Mouse (Mus musculus): ENCODE measurements at regions not wholly inside any gene's neighbourhood (a gene's known extent, or its start where the extent isn't known, plus 50 kb on each side); places are given as distances from the start of the nearest gene placed in this dataset.

DNA sequence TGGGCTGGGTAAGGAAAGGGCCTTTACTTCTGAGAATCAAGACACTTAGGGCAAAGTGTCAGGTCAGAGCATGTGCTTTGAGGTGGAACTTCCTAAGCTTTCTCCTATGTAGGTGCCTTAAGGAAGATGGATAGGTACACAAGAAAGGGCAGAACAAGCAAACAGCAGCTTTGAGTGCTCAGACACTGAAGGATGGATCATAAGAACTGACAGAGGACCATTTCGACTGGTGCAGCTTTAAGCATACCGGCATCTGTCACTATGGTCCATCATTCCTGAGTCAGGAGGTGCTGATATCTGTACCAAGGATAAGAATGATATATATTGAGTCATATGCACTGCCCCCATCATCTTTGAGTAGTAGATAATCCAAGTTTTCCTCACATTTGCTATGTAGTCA lies 430.2 kb upstream of the Klhl29 start:
- Histone ChIP-seq H3K4me2 (replicated peaks; ENCODE audit: low read depth) (no peak overlapping the region), H3K4me1 (replicated peaks; ENCODE audit: control insufficient read depth, insufficient read depth) (0 out of 2 replicates have a peak, but pooled peaks cover 3% of the 10 kb centered on the region), H3K9ac (ENCODE audit: low read length) (no peak overlapping the region), H3K27me3 (ENCODE audit: control insufficient read depth, insufficient read depth, low read length) (no peaks in the 10 kb centered on the region), H3K36me3 (ENCODE audit: control insufficient read depth, insufficient read depth, low read length) (no peaks in the 10 kb centered on the region), H3K27ac (replicated peaks) (no peak overlapping the region), H3K4me3 (ENCODE audit: low read depth, low read length) (no peak overlapping the region), H3K9me3 (ENCODE audit: control insufficient read depth, low read length) (no peaks in the 10 kb centered on the region)
- 77% methylated on average over 2 of the region's 2 CpGs for WGBS
- DNase-seq (ENCODE audit: low spot score) = no peak
- no peak for TF ChIP-seq EP300 (optimal IDR thresholded peaks at IDR 0.05)
- TF ChIP-seq CTCF (IDR thresholded peaks at IDR 0.05; ENCODE audit: low read depth) = no peak
- no peak for ATAC-seq (ENCODE audit: low FRiP score, low TSS enrichment)

DNA sequence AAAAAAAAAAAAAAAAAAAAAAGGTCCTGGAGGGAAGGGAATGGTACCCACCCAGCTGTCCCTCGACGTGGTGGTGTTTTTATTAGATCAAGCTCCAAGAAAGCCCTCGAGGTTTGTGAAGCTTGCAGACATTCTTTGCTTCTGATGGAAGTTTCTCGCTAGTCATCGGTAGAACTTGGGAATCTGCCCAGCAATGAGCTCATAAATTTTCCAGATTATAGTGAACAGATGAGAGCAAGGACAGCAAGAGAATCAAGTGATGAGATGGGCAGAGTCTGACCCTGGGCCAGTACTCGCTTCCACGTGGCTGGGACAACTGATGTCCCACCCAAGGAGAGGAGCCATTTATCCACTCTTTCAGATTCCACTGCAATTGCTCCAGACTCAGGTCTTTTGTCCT lies 417.6 kb upstream of the Klhl29 start:
- Histone ChIP-seq H3K36me3 (ENCODE audit: control insufficient read depth, insufficient read depth, low read length) (no peaks in the 10 kb centered on the region), H3K4me1 (replicated peaks; ENCODE audit: control insufficient read depth, insufficient read depth) (no peaks in the 10 kb centered on the region), H3K27me3 (ENCODE audit: control insufficient read depth, insufficient read depth, low read length) (no peaks in the 10 kb centered on the region), H3K9ac (ENCODE audit: low read length) (no peak overlapping the region), H3K4me2 (replicated peaks; ENCODE audit: low read depth) (no peak overlapping the region), H3K27ac (replicated peaks) (no peak overlapping the region), H3K4me3 (ENCODE audit: low read depth, low read length) (no peak overlapping the region), H3K9me3 (ENCODE audit: control insufficient read depth, low read length) (no peaks in the 10 kb centered on the region)
- ATAC-seq (ENCODE audit: low FRiP score, low TSS enrichment) (no peak), DNase-seq (ENCODE audit: low spot score) (no peak)
- TF ChIP-seq CTCF (IDR thresholded peaks at IDR 0.05; ENCODE audit: low read depth) (no peak), EP300 (optimal IDR thresholded peaks at IDR 0.05) (no peak)
- 37% methylated on average over 7 of the region's 7 CpGs for WGBS

DNA sequence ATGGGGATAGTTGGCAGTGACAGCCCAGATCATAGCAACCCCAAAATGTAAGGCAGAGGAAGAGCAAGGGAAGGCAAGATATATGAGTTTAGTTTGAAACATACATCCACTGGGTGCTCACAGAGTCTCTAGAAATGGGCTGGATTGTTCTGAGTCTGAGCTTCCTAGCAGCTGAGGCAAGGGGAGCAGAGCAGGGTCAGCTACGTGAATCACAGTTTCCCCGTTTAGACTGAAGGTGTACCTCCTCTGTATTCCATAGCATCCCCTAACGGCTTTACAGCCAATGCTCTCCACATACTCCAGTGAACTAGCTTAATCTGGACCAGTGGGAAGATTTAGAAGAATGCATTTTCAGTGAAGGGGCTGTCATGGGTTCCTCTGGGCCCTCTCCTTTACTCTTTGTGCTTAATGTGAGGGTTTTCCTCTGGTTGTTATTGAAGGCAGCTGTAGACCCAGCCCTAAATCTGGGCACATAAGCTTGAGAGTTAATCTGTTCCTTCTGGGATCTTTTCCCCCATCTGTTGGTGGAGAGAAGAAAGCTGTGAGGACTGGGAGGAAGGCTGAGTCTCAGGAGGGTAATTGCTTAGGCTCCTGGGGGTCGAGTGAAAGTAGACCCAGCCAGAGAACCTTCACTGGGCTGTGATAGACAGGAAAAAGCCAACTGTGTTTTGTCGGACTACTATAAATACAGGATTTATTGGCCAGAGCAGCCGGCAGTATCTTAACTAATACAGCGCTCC lies 411.8 kb upstream of the Klhl29 start:
- no peaks in the 10 kb centered on the region for H3K27me3 ChIP-seq (ENCODE audit: control insufficient read depth, insufficient read depth, low read length)
- peak; percentile 4 for DNase-seq (ENCODE audit: low spot score)
- TF ChIP-seq CTCF (IDR thresholded peaks at IDR 0.05; ENCODE audit: low read depth) (peak; percentile 10; the same call in 1 of the 2 replicates), EP300 (optimal IDR thresholded peaks at IDR 0.05) (no peak)
- H3K36me3 ChIP-seq (ENCODE audit: control insufficient read depth, insufficient read depth, low read length) = no peaks in the 10 kb centered on the region
- H3K9me3 ChIP-seq (ENCODE audit: control insufficient read depth, low read length) = no peaks in the 10 kb centered on the region
- ATAC-seq (ENCODE audit: low FRiP score, low TSS enrichment) = no peak
- no peak overlapping the region for H3K4me2 ChIP-seq (replicated peaks; ENCODE audit: low read depth)
- H3K9ac ChIP-seq (ENCODE audit: low read length) = no peak overlapping the region
- H3K27ac ChIP-seq (replicated peaks) = no peak overlapping the region
- WGBS = 54% methylated on average over 7 of the region's 7 CpGs
- no peaks in the 10 kb centered on the region for H3K4me1 ChIP-seq (replicated peaks; ENCODE audit: control insufficient read depth, insufficient read depth)
- H3K4me3 ChIP-seq (ENCODE audit: low read depth, low read length) = no peak overlapping the region

DNA sequence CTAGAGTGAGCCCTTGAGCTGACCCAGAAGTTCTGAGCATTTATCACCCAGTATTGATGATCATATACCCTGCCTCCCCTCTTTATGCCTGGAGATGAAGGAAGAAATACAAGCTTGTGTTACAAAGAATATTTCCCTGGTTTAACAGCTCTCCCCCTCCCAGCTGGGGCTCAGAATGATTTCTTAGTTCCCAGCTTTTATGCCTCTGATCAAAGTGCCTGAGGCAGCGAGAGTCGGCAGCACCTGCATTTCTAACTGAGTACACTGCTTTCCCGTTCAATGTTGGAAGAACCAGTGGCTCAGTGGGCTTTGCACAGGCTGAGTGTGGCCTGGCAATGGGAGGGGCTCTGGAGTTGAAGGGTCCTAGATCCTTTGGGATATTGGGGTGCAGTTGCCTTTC lies 405.8 kb upstream of the Klhl29 start:
- DNase-seq (ENCODE audit: low spot score) (peak; percentile 5), ATAC-seq (ENCODE audit: low FRiP score, low TSS enrichment) (no peak)
- TF ChIP-seq CTCF (IDR thresholded peaks at IDR 0.05; ENCODE audit: low read depth) = no peak
- TF ChIP-seq EP300 (optimal IDR thresholded peaks at IDR 0.05) = no peak
- Histone ChIP-seq H3K4me2 (replicated peaks; ENCODE audit: low read depth) (no peak overlapping the region), H3K9me3 (ENCODE audit: control insufficient read depth, low read length) (no peaks in the 10 kb centered on the region), H3K4me1 (replicated peaks; ENCODE audit: control insufficient read depth, insufficient read depth) (no peaks in the 10 kb centered on the region), H3K4me3 (ENCODE audit: low read depth, low read length) (no peak overlapping the region), H3K36me3 (ENCODE audit: control insufficient read depth, insufficient read depth, low read length) (no peaks in the 10 kb centered on the region), H3K9ac (ENCODE audit: low read length) (no peak overlapping the region), H3K27me3 (ENCODE audit: control insufficient read depth, insufficient read depth, low read length) (no peaks in the 10 kb centered on the region), H3K27ac (replicated peaks) (no peak overlapping the region)
- WGBS = 70% methylated on average over 3 of the region's 3 CpGs

DNA sequence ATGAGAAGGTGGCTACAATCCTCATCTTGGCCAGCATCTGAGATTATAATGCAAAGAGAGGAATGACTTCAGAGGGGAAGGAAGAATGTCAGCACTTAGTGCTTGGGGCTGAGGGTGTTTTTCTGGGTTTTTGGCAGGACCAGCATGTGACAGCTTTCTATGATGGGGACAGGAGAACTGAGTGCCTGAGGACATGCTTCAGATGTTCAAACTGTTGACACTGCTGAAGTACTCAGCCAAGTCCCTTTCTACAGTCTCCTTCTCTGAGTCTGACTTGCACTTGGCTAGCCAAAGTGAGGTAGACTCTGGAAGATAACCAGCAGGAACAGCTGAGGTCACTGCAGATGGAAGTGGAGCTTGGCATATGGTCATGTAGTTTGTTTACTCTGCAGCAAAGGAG lies 402.1 kb upstream of the Klhl29 start:
- Histone ChIP-seq H3K36me3 (ENCODE audit: control insufficient read depth, insufficient read depth, low read length) (no peaks in the 10 kb centered on the region), H3K9me3 (ENCODE audit: control insufficient read depth, low read length) (no peaks in the 10 kb centered on the region), H3K27me3 (ENCODE audit: control insufficient read depth, insufficient read depth, low read length) (no peaks in the 10 kb centered on the region), H3K4me1 (replicated peaks; ENCODE audit: control insufficient read depth, insufficient read depth) (no peaks in the 10 kb centered on the region), H3K4me2 (replicated peaks; ENCODE audit: low read depth) (no peak overlapping the region), H3K9ac (ENCODE audit: low read length) (no peak overlapping the region), H3K27ac (replicated peaks) (no peak overlapping the region), H3K4me3 (ENCODE audit: low read depth, low read length) (no peak overlapping the region)
- ATAC-seq (ENCODE audit: low FRiP score, low TSS enrichment) = no peak
- TF ChIP-seq CTCF (IDR thresholded peaks at IDR 0.05; ENCODE audit: low read depth) (no peak), EP300 (optimal IDR thresholded peaks at IDR 0.05) (no peak)
- DNase-seq (ENCODE audit: low spot score) = peak; percentile 8

DNA sequence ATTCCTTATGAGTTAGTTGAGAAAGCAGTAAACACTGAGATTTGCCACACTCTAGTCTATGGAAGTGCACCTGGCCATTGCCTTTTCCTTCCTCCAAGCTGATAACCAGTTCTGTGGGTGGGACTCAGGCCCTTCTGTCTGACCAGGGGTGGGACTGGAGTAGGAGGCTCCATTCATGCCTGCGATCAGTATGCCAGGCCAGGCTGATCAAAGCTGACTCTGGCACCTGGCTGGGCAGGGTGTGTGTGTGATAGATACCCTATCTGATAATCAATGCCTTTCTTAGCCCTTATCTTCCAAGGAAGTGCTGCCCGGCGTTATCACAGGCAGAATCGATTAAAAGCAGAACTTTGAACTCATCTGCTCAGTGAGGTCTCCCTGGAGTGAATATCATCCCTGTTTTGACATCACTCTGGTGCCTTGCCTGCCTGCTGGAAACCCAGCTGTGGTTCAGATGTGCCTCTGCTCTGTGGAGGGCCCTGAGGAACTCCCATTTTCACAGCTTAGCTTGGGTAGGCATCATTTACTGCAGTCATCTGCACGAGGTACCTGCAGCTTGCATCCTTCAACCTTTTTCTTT lies 396.0 kb upstream of the Klhl29 start:
- Histone ChIP-seq H3K27ac (replicated peaks) (no peak overlapping the region), H3K27me3 (ENCODE audit: control insufficient read depth, insufficient read depth, low read length) (no peaks in the 10 kb centered on the region), H3K4me2 (replicated peaks; ENCODE audit: low read depth) (no peak overlapping the region), H3K4me1 (replicated peaks; ENCODE audit: control insufficient read depth, insufficient read depth) (no peaks in the 10 kb centered on the region), H3K9me3 (ENCODE audit: control insufficient read depth, low read length) (no peaks in the 10 kb centered on the region), H3K4me3 (ENCODE audit: low read depth, low read length) (no peak overlapping the region), H3K9ac (ENCODE audit: low read length) (no peak overlapping the region), H3K36me3 (ENCODE audit: control insufficient read depth, insufficient read depth, low read length) (no peaks in the 10 kb centered on the region)
- ATAC-seq (ENCODE audit: low FRiP score, low TSS enrichment) = 0 out of 2 replicates have a peak, but pooled peaks have one; percentile 15
- no peak for DNase-seq (ENCODE audit: low spot score)
- no peak for TF ChIP-seq CTCF (IDR thresholded peaks at IDR 0.05; ENCODE audit: low read depth)
- no peak for TF ChIP-seq EP300 (optimal IDR thresholded peaks at IDR 0.05)
- 52% methylated on average over 5 of the region's 5 CpGs for WGBS

Measured in stomach, postnatal 0 days (tissue).